Mouse (Mus musculus) neural tube, embryonic 10.5 days (tissue): ENCODE measurements around the gene Gbe1.
A peak's percentile ranks its signal among the peaks of the same experiment; 100 is the strongest.

Experiments
- DNase-seq: peaks from one replicate; pipeline ENCODE4 v3.0.0-alpha.2; 2017; ENCODE audit warnings: low spot score; ENCODE audit errors: extremely low spot score

The Gbe1 gene

DNA sequence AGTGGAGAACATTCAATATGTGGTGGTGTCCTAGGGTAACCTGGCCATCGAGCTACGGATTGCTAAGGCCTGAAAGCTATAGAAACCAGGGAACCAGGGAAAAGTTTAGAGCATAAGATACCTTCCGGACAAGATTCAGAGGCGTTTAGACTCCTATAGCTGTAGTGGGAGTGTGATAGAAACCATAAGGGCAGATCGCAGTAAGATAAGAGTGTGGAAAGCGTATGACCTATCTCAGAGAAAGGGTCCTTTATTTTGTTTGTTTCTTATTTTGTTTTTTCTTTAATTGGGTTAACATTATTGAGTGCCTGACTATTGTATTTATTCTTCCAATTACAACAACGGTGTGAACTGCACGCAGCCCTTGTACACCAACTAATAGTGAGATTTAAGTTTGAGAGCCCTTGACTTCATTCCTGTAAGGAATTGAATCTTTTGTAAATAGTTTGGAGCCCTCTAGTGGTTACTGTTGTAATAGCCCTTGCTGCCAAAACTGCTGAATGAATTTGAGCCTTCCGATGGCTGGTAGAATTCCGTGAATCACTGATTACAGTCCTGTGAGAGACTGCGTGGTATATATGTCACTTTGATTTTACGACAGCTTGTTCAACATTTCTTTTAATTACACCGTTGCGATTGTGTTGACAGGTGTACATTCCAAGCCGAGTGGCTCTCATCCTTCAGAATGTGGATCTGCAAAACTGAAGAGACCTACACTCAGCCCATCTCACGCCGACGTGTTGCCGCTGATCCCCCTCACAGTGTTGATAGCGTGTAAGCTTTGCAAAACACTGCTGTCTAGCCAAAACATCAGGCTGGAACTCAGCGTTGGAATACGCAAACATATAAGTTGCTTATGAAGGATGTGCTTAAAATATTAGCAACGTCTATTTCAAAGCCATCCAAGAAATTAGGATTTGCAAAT is 254.9 kb downstream of the Gbe1 start:
- peak; percentile 35 for DNase-seq

DNA sequence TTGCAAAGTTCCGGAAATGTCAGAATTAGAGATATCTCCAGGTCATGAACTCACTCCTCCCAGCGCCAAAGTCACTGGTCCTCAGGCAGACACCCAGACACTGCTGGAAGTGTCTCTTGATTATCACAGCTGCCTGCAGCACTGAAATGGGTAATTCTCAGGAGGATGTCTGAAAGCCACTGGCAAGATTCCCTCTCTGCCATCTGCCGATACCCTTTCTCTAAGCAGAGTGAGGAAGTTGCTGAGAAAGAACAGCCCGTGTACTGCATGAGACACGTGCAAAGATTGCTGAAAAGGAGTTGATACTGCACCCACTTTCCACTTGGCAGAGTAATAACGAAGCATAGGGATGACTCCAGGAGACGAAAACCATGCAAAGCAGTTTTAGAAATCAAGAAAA is 272.2 kb downstream of the Gbe1 start:
- DNase-seq: no peak

DNA sequence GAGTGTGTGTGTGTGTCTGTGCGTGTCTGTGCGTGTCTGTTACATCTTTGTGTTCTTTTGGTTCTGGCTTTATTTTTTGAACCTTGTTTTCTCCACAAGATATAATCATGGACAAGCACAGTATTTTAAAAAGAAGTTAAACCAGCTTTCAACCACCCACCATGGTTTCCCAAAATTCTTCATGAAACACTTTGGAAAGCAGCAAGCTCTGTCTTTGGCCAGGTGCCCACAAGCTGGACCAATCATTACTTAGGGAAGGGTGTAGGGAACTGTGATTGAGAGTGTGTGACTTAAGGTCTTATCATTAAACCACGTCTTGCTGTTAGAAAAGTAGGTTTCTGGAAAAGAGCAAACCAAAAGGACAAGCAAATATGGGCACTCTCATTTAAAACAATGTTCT is 288.6 kb downstream of the Gbe1 start:
- DNase-seq: no peak

DNA sequence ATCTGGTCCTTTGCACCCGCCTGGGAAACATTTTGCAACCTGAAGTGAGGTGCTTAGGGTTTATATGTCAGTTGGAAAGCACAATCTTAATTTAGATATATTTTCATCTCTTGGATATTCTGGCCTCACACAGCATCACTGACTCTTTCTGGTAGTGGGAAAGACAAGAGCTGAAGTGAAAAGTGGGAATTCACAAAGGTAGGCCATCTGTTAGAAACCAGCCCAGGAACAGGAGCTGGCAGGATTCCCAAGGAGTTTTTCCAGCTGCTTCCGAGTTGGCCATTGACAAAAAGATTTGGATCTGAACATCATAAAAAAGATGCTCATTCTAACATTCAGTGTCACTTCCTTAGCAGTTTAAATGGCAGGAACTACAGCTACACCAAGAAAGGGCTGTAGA is 294.6 kb downstream of the Gbe1 start:
- DNase-seq: no peak

DNA sequence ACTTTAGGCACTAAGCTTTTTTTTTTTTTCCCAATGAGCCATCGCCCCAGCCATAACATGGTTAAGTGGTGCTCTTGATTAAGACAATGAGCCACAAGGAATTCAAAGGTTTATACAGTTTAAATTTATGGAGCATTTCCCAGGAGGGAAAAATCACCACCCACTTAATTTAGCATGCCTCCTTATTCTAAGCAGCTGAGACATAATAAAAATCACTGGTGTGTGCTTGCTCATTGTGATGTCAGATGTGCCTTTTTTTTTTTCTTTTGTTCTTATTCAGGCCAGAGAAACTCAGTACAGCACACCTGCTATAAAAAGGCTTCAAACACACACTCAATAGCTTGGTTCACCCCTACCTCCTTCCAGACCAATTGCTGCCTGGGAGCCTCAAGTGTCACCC is 303.9 kb downstream of the Gbe1 start:
- no peak for DNase-seq

DNA sequence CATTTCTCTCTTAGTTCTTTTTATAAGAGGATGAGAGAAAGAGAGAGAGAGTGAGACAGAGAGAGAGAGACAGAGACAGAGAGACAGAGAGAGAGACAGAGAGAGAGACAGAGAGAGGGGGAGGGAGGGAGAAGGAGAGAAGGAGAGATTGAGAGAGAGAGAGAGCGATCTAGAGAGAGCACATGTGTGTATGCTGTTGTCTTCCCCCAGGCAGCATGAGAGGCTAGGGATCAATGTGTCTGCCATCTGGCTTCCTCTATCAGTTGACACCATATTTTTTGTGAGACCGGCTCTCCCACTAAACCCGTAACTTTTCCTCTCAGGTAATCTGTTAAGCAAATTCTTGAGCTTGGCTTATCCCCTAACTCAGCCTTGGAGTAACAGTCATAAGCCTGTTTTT is 304.4 kb downstream of the Gbe1 start:
- DNase-seq: no peak
